Mouse (Mus musculus) kidney, postnatal 0 days (tissue): ENCODE data around the gene Olfr331. TPM values are rescaled to one million over a fixed set of nuclear protein-coding genes. Genes with fewer than 3 reads are reported as not detected.

Experiments
- ATAC-seq: fragments of 200-750 bp; cut with Nextera tagmentation; replicated peaks from 2 replicates; pipeline ENCODE4 v1.8.0; 2017; ENCODE audit warnings: low read depth, moderate number of reproducible peaks, moderate TSS enrichment, moderate library complexity; ENCODE audit not compliant: low FRiP score
- DNase-seq: peaks from one replicate; pipeline ENCODE4 v3.0.0-alpha.2; 2016; ENCODE audit warnings: low spot score
- H3K27ac ChIP-seq: fragments of 300-500 bp; sonication (generic); 2 replicates; pipeline ENCODE4 v1.5.1; 2014; ENCODE audit warnings: mild to moderate bottlenecking
- H3K27me3 ChIP-seq: fragments of 300-500 bp; sonication (generic); 2 replicates; pipeline ENCODE4 v1.6.1; 2014; ENCODE audit warnings: low read length, mixed read lengths; ENCODE audit not compliant: insufficient read depth
- H3K36me3 ChIP-seq: fragments of 300-500 bp; sonication (generic); 2 replicates; pipeline ENCODE4 v1.6.1; 2014; ENCODE audit warnings: low read length, mixed read lengths; ENCODE audit not compliant: insufficient read depth
- H3K4me1 ChIP-seq: fragments of 300-500 bp; sonication (generic); replicated peaks from 2 replicates; pipeline ENCODE4 v1.6.1; 2014; ENCODE audit warnings: antibody characterized with exemption, low read length, mixed read lengths; ENCODE audit not compliant: insufficient read depth
- H3K4me2 ChIP-seq: fragments of 300-500 bp; sonication (generic); 2 replicates; pipeline ENCODE4 v1.6.1; 2014; ENCODE audit warnings: mild to moderate bottlenecking, low read length, moderate library complexity, mixed read lengths
- H3K4me3 ChIP-seq: fragments of 300-500 bp; sonication (generic); replicated peaks from 2 replicates; pipeline ENCODE4 v1.5.1; 2014; ENCODE audit warnings: low read depth, low read length
- H3K9ac ChIP-seq: fragments of 300-500 bp; sonication (generic); 2 replicates; pipeline ENCODE4 v1.6.1; 2014; ENCODE audit warnings: low read depth, low read length
- H3K9me3 ChIP-seq: fragments of 300-500 bp; sonication (generic); replicated peaks from 2 replicates; pipeline ENCODE4 v1.6.1; 2016; ENCODE audit warnings: low read length, inconsistent platforms, mixed read lengths
- CTCF ChIP-seq: IDR thresholded peaks from 2 replicates; pipeline ENCODE4 v1.5.1; 2016; ENCODE audit warnings: antibody characterized with exemption, low read depth, mild to moderate bottlenecking, moderate library complexity
- whole genome bisulfite sequencing: fragments of 180-500 bp; shearing (Covaris S2); extraction: QIAGEN DNeasy Blood & Tissue Kit; methylation state at CpG from one replicate; pipeline ENCODE4 v1.1.7; 2014; 5-methylcytosine and 5-hydroxymethylcytosine counted together
- polyA plus RNA-seq: library from polyadenylated mRNA; unstranded; fragments of >200 nt; fragmentation: Nextera tagmentation; extraction: Ambion mirVana; gene quantifications from 2 replicates; pipeline ENCODE4 v1.2.1, GENCODE M21; 2015

The Olfr331 gene
- polyA plus RNA-seq, 1 experiment from 2014 or later, result not detected

- DNase-seq (no peak), ATAC-seq (no peak)
- 84% methylated on average over 9 of the region's 9 CpGs for WGBS
- H3K27me3 ChIP-seq, result no peaks in the 10 kb centered on the region
- H3K4me3 ChIP-seq, result no peak overlapping the region
- no peak overlapping the region for H3K9ac ChIP-seq
- no peak overlapping the region for H3K4me2 ChIP-seq
- no peaks in the 10 kb centered on the region for H3K36me3 ChIP-seq
- no peak overlapping the region for H3K27ac ChIP-seq
- H3K9me3 ChIP-seq, result no peaks in the 10 kb centered on the region
- H3K4me1 ChIP-seq, result no peaks in the 10 kb centered on the region
- TF ChIP-seq CTCF, result no peak
These were observed 3.6 kb downstream of the Olfr331 start for GRCm38 (mm10) chr11:58498761-58499160.

- no peak for ATAC-seq
- H3K27ac ChIP-seq, result no peak within 1 kb of the TSS
- no peaks in the 10 kb centered on the region for H3K9me3 ChIP-seq
- no peak within 1 kb of the TSS for H3K4me3 ChIP-seq
- no peak for DNase-seq
- H3K36me3 ChIP-seq, result no peaks in the 10 kb centered on the region
- H3K4me2 ChIP-seq, result no peak within 1 kb of the TSS
- H3K9ac ChIP-seq, result no peak within 1 kb of the TSS
- no peaks in the 10 kb centered on the region for H3K4me1 ChIP-seq
- H3K27me3 ChIP-seq, result no peaks in the 10 kb centered on the region
- no peak for TF ChIP-seq CTCF
- WGBS, result 51% methylated on average over 2 of the region's 2 CpGs
These were observed 9.9 kb downstream of the Olfr331 start, which contains the start of gene Olfr332 for GRCm38 (mm10) chr11:58492455-58492854. Olfr332 (minus strand) TSS chr11:58492555.

- H3K4me2 ChIP-seq, result no peak within 1 kb of the TSS
- H3K27ac ChIP-seq, result no peak within 1 kb of the TSS
- no peak within 1 kb of the TSS for H3K4me3 ChIP-seq
- TF ChIP-seq CTCF, result no peak
- no peaks in the 10 kb centered on the region for H3K9me3 ChIP-seq
- H3K27me3 ChIP-seq, result no peaks in the 10 kb centered on the region
- no peaks in the 10 kb centered on the region for H3K36me3 ChIP-seq
- DNase-seq, result no peak
- H3K9ac ChIP-seq, result no peak within 1 kb of the TSS
- no peaks in the 10 kb centered on the region for H3K4me1 ChIP-seq
- no peak for ATAC-seq
These were observed 40.2 kb downstream of the Olfr331 start, which contains the start of gene Olfr30 for GRCm38 (mm10) chr11:58462170-58462569. Olfr30 (minus strand) TSS chr11:58462270.

GRCm38 (mm10) chr11:58453592-58453991, 48.8 kb downstream of the Olfr331 start:
- Histone ChIP-seq H3K4me3 (no peak overlapping the region), H3K27ac (no peak overlapping the region), H3K4me2 (no peak overlapping the region), H3K9me3 (no peaks in the 10 kb centered on the region), H3K9ac (no peak overlapping the region), H3K36me3 (no peaks in the 10 kb centered on the region), H3K4me1 (no peaks in the 10 kb centered on the region), H3K27me3 (no peaks in the 10 kb centered on the region)
- TF ChIP-seq CTCF, result no peak
- ATAC-seq (no peak), DNase-seq (no peak)
- WGBS, result 43% methylated on average over 4 of the region's 4 CpGs

GRCm38 (mm10) chr11:58452759-58453158, 49.6 kb downstream of the Olfr331 start, which contains the start of gene Lypd9:
Lypd9 (minus strand) TSS chr11:58452923.
- H3K36me3 ChIP-seq, result no peaks in the 10 kb centered on the region
- no peak within 1 kb of the TSS for H3K27ac ChIP-seq
- WGBS, result 97% methylated on average over 9 of the region's 9 CpGs
- ATAC-seq, result no peak
- H3K9ac ChIP-seq, result no peak within 1 kb of the TSS
- H3K4me3 ChIP-seq, result no peak within 1 kb of the TSS
- H3K4me1 ChIP-seq, result no peaks in the 10 kb centered on the region
- H3K4me2 ChIP-seq, result no peak within 1 kb of the TSS
- H3K9me3 ChIP-seq, result no peaks in the 10 kb centered on the region
- no peak for DNase-seq
- H3K27me3 ChIP-seq, result no peaks in the 10 kb centered on the region
- no peak for TF ChIP-seq CTCF

Other genes starting within 250 kb of the Olfr331 start
- gene 4930438A08Rik, start 227.8 kb downstream of the Olfr331 start, polyA plus RNA-seq, result 0.07 TPM in 1 of 2 replicates, not detected in the other
- gene Zfp692, start 195.5 kb downstream of the Olfr331 start, polyA plus RNA-seq, result 11.5 and 15.2 TPM in 2 replicates
- 58.1 and 66.3 TPM in 2 replicates for gene Zfp672, start 172.2 kb downstream of the Olfr331 start, polyA plus RNA-seq
- gene Sh3bp5l, start 171.8 kb downstream of the Olfr331 start, polyA plus RNA-seq, result 28.3 and 31.9 TPM in 2 replicates
- 0.24 and 0.28 TPM in 2 replicates for gene Lypd8, start 123.5 kb downstream of the Olfr331 start, polyA plus RNA-seq
- gene 1810065E05Rik, start 81.5 kb downstream of the Olfr331 start, polyA plus RNA-seq, result not detected in 2 replicates
- gene Gm12253, start 70.0 kb downstream of the Olfr331 start, polyA plus RNA-seq, result not detected in 2 replicates
- not detected in 2 replicates for gene Lypd9, start 49.6 kb downstream of the Olfr331 start, polyA plus RNA-seq
- not detected in 2 replicates for gene Olfr30, start 40.3 kb downstream of the Olfr331 start, polyA plus RNA-seq
- 0.08 TPM in 1 of 2 replicates, not detected in the other for gene Olfr332, start 10.0 kb downstream of the Olfr331 start, polyA plus RNA-seq
- not detected in 2 replicates for gene Olfr330, start 32.3 kb upstream of the Olfr331 start, polyA plus RNA-seq
- not detected in 2 replicates for gene Olfr329-ps, start 43.9 kb upstream of the Olfr331 start, polyA plus RNA-seq
- not detected in 2 replicates for gene Olfr328, start 53.1 kb upstream of the Olfr331 start, polyA plus RNA-seq
- gene Olfr224, start 68.0 kb upstream of the Olfr331 start, polyA plus RNA-seq, result not detected in 2 replicates
- gene Olfr325, start 75.2 kb upstream of the Olfr331 start, polyA plus RNA-seq, result not detected in 2 replicates
- gene Olfr324, start 92.5 kb upstream of the Olfr331 start, polyA plus RNA-seq, result not detected in 2 replicates
- not detected in 2 replicates for gene 2210407C18Rik, start 113.5 kb upstream of the Olfr331 start, polyA plus RNA-seq
- gene Olfr323, start 127.9 kb upstream of the Olfr331 start, polyA plus RNA-seq, result not detected in 2 replicates
- gene Trim58, start 137.9 kb upstream of the Olfr331 start, polyA plus RNA-seq, result 0.08 and 0.14 TPM in 2 replicates
- gene Olfr322, start 156.2 kb upstream of the Olfr331 start, polyA plus RNA-seq, result 0.05 and 0.09 TPM in 2 replicates
- not detected in 2 replicates for gene Olfr320, start 178.5 kb upstream of the Olfr331 start, polyA plus RNA-seq
- not detected in 2 replicates for gene Olfr319, start 196.6 kb upstream of the Olfr331 start, polyA plus RNA-seq
- not detected in 2 replicates for gene Olfr318, start 221.4 kb upstream of the Olfr331 start, polyA plus RNA-seq
- gene Olfr317, start 236.6 kb upstream of the Olfr331 start, polyA plus RNA-seq, result not detected in 2 replicates